Mouse (Mus musculus) brain, embryonic 14.5 days (tissue): ENCODE measurements around the gene Hoga1.

Source experiments
- CTCF ChIP-seq: fragments of 200-500 bp; IDR thresholded peaks from 2 replicates; pipeline ENCODE4 v1.5.1; 2012; ENCODE audit warnings: inconsistent platforms, mild to moderate bottlenecking, moderate library complexity, borderline replicate concordance; ENCODE audit not compliant: insufficient read depth, insufficient read length; ENCODE audit errors: extremely low read depth
- POLR2A ChIP-seq: fragments of 200-500 bp; IDR thresholded peaks from 2 replicates; pipeline ENCODE4 v1.6.1; 2012; ENCODE audit warnings: mild to moderate bottlenecking, inconsistent platforms, borderline replicate concordance; ENCODE audit not compliant: poor library complexity, insufficient read depth, insufficient read length, severe bottlenecking; ENCODE audit errors: extremely low read depth

DNA sequence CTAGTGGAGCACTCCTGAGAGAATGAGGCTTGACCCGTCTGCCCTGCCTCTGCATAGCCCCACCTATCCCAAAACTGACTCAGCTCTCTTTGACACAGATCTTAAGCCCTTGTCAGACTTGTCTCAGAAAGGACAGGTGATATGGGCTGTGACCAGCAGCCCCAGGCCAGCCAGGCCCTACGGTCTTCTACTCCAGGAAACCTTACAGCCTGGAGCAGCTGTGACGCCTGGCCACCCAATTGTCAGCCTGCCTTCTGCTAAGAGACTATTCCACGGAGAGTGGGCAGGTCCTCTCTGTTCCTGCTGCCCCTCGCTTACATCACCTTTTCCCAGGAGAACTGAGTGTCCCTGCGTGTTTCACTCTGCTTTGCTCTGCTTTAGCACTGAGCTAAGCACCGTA is 34.3 kb upstream of the Hoga1 start:
- TF ChIP-seq CTCF = no peak
- TF ChIP-seq POLR2A = no peak
